Mouse (Mus musculus): ENCODE results near the gene Otud4. TPM values are rescaled to one million over a fixed set of nuclear protein-coding genes. Genes with fewer than 3 reads are reported as not detected.

Gene Otud4
- total RNA-seq (2014; fragmentation: Nextera tagmentation), result 75.5 and 87.6 TPM in 2 replicates
- 82.2 and 82.8 TPM in 2 replicates for total RNA-seq (2017)

DNA sequence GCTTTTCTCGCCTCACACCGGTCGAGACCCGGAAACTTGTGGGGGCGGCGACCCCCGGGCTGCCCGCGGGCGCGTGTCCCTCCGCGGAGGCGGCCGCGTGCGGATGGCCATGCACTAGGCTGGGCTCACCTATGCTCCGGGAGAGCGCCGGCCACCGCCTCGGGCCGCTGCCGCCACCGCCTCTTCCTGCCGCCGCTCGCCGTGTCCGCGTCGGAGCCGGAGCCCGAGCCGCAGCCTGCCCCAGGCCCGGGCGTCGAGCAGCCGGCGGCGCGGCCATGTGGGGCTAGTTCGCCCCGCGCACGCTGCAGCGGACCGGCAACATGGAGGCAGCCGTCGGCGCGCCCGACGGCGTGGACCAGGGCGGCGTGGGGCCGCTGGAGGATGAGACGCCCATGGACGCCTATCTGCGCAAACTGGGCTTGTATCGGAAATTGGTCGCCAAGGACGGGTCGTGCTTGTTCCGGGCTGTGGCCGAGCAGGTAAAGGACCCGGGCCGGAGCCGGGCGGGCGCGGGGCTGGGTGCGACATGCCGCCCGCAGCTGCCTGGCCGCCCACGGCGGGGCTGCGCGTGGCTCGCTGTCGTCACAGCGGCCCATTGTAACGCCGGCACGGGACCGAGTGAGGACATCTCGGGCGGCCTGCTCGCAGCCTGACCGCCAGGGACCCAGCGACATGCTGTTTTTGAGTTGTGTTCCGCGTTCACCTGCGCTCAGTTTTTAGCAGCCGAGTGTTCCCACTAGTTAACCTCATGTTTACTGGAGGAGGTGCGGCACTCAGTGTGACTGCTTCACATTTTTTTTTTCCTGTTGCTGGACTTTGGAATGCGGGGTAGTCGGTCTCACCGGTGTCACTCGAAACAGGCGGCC, at the start of gene Otud4:
Otud4 (plus strand) TSS at position 33 of the 866 bp plus-strand sequence.
- peak; percentile 36 for ATAC-seq (replicated peaks; ENCODE audit: low FRiP score, low TSS enrichment, poor library complexity, severe bottlenecking)

DNA sequence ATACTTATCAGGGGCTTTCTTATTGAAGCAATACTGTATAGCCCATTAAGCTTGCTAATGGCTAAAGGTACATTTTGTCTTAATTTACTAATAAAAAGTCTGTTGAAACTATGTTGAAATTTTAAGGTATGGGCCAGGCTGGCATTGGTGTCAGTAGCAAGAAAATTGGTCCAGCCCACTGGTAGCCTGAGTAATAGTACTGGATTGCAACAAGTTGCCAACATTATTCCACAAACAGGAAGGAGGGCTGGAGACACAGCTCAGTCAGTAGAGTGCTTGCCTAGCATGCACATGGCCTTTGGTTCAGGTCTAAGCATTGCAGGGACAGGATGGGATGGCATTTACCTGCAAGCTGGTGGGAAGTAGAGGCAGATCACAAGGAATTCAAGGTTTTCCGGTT, 38.5 kb upstream of the Otud4 start:
- ATAC-seq (replicated peaks; ENCODE audit: low FRiP score, low TSS enrichment, poor library complexity, severe bottlenecking), result no peak

DNA sequence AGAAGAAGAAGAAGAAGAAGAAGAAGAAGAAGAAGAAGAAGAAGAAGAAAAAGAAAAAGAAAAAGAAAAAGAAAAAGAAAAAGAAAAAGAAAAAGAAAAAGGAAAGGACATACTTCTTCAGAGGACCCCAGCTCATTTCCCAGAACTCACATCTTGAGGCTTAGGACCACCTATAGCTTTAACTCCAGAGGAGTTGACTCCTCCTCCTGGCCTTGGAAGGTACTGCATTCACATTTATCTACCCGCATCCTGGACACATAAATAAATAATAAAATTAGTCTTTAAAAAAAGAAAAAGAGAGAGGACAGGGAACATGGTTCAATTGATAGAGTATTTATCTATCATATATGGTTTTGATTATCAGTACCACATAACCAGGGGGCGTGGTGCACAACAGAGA, 36.2 kb upstream of the Otud4 start:
- peak; percentile 78 for ATAC-seq (replicated peaks; ENCODE audit: low FRiP score, low TSS enrichment, poor library complexity, severe bottlenecking)

DNA sequence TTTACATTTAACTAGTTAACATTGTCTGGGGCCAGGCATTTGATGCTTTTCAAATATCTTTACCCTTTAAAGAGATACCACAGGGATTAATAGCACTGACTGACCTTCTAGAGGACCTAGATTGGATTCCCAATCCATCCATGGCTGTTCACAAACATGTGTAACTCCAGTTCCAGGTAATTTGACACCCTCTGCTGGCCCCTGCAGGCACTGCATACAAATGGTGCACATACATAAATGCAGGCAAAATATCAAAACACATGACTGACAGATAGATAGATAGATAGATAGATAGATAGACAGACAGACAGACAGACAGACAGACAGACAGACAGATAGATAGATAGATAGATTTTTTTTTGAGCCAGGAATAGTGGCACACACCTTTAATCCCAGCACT, 33.2 kb upstream of the Otud4 start:
- ATAC-seq (replicated peaks; ENCODE audit: low FRiP score, low TSS enrichment, poor library complexity, severe bottlenecking), result 0 out of 2 replicates have a peak, but pooled peaks have one; percentile 65

DNA sequence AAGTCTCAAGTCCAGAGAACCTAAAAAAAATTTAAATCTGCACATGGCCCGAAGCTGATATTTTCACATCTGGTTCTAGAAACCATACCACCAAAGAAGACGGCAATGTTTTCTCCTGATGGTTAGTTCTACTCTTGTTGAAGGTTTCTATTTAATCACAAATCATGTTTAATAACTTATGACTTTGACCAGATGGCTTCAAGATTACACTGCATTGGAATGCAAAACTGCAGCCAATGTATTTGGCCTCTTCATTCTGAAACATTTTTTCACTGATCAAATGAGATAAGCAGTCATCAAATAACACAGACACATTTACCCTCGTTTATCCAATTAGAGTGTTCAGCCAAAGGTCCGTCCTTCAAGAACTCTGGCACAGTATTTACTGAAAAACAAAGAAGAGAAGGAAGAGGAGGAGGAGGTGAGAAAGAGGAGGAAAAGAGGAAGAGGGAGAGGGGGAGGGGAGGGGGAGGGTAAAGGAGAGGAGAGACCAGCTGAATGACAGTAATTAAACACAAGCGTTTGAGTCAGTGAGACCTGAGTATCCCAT, 32.6 kb upstream of the Otud4 start:
- ATAC-seq (replicated peaks; ENCODE audit: low FRiP score, low TSS enrichment, poor library complexity, severe bottlenecking), result no peak

DNA sequence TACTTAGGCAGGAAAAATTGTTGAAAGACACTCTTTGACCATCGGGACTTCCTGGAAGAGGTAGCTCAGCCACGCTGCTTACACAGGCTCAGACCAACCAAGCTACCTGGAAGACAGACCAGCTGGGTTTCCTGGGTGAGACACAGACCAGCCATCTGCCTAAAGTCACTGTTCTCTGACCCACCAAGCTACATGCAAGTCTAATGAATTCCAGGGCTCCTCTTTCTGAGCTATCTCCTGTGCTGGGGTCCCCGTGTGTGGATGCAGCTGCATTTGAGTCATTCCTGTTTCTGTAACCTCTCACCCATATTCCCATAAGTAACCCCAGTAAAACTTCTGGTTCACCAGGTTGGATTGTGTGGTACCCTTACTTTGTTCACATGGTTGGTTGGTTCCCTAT, 30.7 kb upstream of the Otud4 start:
- ATAC-seq (replicated peaks; ENCODE audit: low FRiP score, low TSS enrichment, poor library complexity, severe bottlenecking), result no peak

DNA sequence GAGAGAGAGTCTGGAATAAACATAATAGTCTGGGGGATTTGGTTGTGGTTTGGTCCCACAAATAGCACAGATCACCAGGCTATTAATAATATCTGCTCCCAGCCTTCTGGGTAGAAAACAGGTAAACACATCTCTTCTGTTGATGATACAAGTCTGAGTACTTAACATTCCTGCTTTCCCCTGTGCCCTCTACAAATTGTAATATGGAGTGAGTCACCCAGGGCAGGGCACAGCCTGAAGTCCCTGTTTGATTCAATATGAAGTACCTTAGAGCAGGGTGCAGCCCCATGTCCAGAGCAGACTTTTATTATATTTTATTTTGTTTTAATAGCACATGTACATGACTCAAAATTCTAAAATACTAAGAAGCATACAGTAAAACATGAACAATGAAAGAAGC, 29.1 kb upstream of the Otud4 start:
- no peak for ATAC-seq (replicated peaks; ENCODE audit: low FRiP score, low TSS enrichment, poor library complexity, severe bottlenecking)

DNA sequence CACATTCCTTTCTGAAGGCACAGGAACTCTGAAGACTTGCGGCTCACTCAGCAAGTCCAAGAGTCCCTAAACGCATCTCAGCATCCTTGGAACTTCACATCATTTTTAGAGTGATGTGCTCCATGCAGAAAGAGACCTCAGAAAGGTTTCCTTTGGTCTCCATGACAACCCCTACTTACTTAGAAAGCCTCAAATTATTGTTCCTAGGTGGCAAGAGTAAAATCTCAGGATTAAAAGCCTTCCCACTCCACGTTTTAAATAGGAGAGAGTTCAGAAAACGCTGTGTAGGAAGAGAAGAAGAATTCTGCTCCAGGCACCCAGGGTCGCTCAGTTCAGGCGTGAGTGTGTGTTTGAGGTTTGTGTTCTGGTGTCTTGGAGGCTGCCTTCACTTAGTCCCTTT, 27.1 kb upstream of the Otud4 start:
- no peak for ATAC-seq (replicated peaks; ENCODE audit: low FRiP score, low TSS enrichment, poor library complexity, severe bottlenecking)

DNA sequence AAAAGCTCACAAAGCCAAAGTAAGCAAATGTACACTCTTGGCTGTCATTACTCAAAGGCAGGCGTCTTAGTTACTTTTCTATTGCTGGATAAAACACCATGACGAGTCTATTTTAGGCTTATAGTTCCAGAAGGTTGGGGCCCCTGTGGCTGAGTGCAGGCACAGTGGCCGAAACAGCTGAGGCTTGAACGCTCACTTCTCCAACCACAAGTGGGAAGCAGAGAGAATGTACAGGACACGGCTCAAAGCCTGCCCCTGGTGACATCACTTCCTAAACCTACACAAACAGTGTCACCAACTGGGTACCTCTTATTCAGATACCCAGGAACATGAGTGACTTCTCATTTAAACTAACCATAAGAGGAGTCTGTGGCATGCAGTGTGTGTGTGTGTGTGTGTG, 26.5 kb upstream of the Otud4 start:
- peak; percentile 70 for ATAC-seq (replicated peaks; ENCODE audit: low FRiP score, low TSS enrichment, poor library complexity, severe bottlenecking)

DNA sequence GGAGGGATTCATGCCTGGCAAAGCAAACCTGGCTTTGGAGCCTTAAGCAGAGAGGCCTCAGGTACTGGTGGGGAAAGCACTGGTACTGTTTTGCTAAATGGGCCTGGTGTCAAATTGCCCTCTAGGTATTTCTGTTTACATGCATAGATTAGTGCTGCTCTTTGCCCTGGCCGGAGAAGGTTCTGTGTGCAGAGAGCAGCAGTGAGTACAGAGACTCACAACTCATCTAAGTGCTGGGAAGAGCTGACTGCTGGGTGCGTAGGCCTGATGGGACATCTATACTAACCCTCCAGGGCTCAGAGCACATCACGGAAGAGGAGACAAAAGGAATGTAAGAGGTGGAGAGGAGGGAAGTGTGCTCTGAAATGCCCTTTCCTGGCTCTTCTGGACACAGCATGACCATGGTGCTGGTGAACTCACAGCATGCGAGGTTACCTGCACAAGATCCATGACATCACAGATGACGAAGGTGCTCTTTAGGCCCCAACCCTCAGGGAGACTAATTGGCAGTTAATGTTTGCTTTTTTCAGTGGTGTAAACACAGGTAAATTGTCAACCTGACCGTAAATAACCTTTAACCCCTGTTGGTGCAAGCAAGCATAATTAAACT, 23.6 kb upstream of the Otud4 start:
- ATAC-seq (replicated peaks; ENCODE audit: low FRiP score, low TSS enrichment, poor library complexity, severe bottlenecking), result no peak

DNA sequence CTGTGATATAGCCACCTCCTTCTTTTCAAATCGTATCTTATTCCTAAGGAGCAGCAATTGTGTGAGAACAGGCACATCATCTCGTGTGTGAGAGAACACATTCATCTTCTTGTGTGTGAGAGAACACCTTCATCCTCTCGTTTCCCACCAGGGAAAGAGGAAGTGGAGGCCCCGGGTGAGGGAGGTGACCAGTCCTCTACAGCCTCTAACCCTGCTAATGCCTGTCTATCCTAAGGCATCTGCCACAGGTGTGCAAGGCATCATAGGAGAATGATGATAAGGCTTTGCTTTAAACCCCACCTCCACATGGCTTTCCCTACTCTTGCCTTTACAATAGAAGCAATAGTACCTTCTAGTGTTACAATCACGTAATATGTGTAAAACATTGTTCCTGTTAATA, 20.5 kb upstream of the Otud4 start:
- no peak for ATAC-seq (replicated peaks; ENCODE audit: low FRiP score, low TSS enrichment, poor library complexity, severe bottlenecking)

DNA sequence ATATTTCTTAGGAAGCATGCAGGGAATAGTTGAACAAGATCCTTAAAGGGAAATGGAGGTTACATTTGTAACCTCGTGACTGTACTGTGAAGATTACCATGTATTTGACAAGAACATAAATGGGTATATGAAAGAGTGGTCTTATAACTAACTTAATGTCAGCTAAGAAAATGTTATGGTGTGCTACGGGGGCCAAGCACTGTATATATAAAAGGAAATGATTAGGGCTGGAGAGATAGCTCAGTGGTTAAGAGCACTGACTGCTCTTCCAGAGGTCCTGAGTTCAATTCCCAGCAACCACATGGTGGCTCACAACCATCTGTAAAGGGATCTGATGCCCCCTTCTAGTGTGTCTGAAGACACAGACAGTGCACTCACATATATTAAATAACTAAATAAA, 20.1 kb upstream of the Otud4 start:
- ATAC-seq (replicated peaks; ENCODE audit: low FRiP score, low TSS enrichment, poor library complexity, severe bottlenecking), result no peak

DNA sequence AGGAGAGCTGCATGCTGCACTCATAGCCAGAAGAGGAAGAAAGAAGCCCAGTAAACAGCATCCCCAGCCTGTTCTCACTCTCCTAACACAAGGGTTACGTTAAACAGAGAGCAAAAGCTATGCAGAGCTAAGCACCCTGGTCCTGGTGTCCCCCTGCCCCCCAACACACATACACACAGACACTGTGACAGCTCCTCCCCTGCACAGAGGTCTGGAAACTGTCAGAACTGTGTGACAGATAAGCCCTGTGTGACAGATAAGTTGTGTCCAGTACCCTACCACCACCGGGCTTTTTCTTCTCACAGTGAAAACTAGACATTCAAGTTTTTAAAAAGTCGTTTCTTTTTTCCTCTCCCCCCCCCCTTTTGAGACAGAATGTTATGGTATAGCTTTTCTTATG, 19.4 kb upstream of the Otud4 start:
- ATAC-seq (replicated peaks; ENCODE audit: low FRiP score, low TSS enrichment, poor library complexity, severe bottlenecking), result peak; percentile 90

DNA sequence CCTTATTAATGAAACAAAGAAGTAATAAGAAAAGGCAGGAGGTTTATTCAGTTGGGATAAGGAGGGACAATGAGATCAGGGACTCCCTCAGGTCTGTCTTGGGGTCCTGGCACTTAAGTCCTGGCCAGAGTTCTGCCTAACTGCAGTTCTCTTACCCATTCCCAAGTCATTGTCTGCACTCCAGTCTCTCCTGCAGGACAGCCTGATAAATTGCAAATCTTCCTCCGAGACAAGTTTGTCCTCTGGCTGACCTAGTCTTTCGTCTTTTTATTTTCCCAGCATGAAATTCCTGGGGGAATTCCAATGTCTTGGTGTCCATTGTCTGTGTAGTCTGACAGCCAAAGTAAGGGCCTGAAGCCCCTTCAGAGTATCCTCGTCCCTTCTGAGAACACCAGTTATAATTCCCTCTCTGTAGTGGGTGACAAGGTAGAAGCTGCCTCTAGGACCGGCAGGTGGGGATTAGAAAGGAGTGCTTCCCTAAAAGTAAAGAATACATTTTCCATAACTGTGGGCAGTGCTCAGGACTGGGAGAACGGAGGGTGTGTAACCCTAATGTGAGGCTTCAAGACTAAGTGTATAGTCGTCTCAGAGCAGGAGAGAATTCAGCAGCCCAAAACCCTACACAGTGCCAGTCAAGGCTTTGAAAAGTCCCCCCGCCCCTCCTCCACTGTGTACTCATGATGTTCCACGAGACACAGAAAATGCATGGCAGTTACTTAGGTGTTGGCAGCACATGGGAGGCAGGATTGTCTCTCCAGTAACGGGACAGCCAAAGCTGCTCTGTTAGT, 18.7 kb upstream of the Otud4 start:
- no peak for ATAC-seq (replicated peaks; ENCODE audit: low FRiP score, low TSS enrichment, poor library complexity, severe bottlenecking)

DNA sequence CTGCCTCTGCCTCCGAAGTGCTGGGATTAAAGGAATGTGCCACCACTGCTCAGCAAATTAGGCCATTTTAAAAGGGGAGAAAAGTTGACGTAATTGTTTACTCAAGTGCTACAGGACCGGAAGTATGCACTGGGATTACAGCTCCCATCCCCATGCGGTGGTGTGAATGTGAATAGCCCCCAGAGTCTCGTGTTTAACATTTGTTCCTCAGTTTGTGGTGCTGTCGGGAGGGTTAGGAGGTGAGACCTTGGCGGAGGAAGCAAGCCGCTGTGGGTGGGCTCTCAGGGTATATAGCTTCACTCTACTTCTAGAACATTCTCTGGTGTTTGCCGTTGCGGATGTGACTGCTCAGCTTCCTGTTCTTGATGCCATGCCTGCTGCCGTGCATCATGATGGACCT, 17.1 kb upstream of the Otud4 start:
- no peak for ATAC-seq (replicated peaks; ENCODE audit: low FRiP score, low TSS enrichment, poor library complexity, severe bottlenecking)

DNA sequence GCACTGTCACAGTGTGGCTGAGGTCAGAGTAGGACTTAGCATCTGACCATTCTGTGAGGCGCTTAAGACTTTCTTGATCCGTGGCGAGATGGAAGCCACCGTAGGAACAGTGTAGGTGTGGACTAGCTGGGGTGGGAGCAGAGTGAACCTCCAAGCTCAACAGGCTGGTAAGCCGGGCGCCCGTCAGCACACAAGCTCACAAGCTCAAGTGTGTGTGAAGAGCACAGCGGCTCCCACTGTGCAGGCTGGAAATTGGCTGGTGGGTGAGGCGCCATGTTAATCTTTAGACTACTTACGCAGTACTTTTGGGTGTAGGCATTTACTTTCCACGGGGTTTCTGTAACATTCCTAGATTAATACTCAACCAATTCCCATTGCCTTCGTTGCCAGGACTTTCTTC, 16.1 kb upstream of the Otud4 start:
- no peak for ATAC-seq (replicated peaks; ENCODE audit: low FRiP score, low TSS enrichment, poor library complexity, severe bottlenecking)

DNA sequence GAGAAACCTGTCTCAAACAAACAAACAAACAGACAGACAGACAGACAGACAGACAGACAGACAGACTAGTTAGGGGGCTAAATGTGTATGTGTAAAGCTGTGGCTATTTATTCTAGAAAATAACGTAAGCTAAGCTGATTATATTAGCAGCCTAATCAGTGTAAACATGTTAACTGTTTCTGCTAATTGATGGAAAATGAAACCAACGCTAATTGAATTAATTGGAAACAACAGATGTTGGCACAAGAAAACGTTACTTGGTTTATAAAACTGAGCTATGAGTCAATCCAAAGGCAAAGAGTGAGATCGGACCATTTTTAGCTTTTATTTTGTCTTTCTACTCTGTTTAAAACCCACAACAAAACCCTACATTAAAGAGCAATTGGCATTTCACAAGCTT, 15.0 kb upstream of the Otud4 start:
- ATAC-seq (replicated peaks; ENCODE audit: low FRiP score, low TSS enrichment, poor library complexity, severe bottlenecking), result no peak

DNA sequence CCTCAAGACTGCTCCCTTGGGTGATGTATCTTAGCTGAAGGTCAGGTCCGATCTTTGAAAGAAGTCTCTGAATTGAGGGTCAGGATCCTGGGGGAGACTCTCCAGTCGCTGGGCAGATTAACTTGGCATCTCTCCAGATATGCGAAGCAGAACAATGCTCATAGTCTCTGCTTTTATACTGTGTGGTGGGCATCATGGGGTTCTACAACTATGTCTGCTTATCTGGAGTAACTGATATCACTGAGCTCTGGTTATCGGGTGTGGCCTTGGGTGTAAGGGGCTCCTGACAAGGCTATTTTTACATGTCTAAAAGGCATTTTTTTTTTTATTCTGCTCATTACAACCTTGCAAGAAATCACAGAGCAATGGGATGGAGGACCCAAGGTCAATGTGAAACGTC, 13.2 kb upstream of the Otud4 start:
- peak; percentile 94 for ATAC-seq (replicated peaks; ENCODE audit: low FRiP score, low TSS enrichment, poor library complexity, severe bottlenecking)

DNA sequence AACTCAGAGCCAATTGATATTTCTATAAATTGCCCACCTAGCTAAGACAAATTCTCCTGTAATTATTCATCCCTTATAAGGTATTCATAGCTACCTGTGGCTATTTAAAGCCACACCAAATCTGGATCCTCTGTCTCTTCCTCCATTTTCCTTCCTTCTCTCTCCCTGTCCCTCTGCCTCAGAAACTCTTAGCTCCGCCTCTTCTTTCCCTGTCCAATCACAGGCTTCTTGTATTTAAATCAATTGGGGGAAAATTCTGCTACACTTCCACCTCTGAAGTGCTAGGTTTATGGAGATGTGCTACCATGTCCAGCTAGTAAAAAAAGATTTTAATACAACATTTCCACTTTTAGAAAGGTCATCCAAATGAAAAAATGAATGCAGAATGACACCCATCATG, 3.9 kb upstream of the Otud4 start:
- ATAC-seq (replicated peaks; ENCODE audit: low FRiP score, low TSS enrichment, poor library complexity, severe bottlenecking), result no peak

DNA sequence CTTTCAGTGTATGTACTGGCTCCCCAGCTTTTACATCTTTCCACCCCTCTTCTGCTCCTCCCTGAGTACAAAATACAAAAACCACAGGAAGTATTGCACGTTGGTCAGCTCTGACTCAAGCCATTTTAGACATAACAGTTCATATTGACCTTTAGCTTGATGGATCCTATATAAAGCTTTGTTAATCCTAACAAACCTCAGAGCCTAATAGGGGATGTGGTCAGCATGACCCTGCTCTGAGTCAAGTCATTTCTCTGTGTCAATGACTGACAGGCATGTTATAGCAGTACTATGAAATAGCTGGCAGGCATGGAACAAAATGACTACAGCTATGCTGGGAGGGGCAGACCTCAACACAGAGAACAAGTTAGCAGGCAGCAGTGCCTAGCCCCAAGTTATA, 3.3 kb upstream of the Otud4 start:
- ATAC-seq (replicated peaks; ENCODE audit: low FRiP score, low TSS enrichment, poor library complexity, severe bottlenecking), result no peak

All from megakaryocyte-erythroid progenitor cell, adult 5-6 weeks (primary cell).